Mouse (Mus musculus): Measurements from ENCODE around the gene Arhgef5.

Gene Arhgef5

DNA sequence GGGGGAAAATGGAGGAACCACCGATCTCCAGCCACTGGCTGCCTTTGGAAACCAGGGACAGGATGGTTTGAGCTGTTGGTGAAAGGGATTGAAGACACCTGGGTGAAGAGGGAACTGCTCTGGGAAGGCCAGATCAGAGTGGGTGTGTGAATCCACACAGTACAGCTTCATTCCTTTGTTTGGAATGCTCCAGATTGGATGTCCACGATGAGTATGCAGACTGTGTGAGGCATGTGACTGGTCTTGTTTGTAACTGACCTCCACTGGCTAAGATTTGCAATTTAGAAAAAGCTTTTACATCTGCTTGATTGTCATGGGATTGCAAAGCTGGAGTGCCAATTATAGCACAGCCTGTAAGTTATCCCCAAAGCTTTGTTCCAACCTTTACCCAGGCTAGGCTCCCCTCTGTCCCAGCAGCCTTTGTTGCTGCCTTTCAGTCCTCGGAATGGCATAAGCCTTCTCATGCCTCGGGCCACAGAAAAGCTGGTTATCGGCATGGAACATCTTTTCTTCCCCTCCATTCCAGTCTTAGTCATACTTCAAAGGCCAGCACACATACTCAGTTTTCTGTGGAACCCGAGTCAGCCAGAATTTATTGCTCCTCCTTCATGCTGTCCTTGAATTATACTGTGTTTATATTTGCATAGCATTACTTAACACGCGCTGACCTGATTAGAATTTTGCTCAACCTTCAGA lies 47.7 kb downstream of the Arhgef5 start:
- no peak for DNase-seq (ENCODE audit: low spot score in 2 of 2)

DNA sequence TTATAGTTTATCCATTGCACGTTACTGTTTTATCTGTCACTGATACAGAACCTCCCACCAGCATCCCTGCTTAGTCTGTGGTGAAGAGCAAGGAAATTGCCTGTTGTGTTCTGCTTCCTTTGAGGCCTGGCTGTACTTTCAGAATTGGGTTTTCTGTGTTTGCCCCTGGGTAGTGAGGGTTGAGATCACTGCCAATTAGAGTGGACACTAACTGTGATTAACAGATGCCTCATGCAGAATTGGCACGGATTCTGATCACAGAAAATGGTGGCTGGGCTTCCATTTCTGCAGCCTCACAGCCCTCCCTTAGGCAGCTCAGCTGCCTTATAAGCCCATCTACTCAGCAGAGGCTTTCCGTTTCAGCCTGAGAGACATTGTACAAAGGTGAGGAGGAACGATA lies 68.1 kb downstream of the Arhgef5 start:
- DNase-seq (ENCODE audit: low spot score in 2 of 2), result no peak

DNA sequence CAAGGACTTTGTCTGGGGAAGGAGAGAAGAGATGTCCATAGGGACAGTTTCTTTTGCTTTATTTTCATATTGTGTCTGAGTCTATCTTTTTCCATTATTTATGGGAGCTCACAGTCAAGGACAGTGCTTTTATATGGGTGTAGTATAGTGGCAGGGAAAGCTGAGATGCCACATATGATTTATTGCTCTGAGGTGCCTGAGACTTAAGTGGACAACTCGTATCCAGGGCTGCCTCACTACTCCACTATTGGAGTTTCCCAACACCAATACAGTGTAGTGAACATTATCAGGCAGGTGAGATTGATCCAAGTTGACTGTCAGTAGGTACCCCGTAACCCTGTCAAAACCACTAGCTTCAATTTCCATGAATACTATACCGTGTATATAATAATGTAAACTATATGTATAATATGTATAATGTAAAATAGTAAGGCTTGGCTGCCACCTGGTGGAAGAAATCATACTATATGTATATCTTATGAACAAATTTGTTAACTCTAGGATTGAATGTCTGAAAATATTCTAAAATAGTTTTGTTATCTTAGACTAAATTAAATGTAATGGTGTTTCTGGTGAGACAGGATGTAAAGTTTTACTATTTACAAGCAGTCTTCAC lies 70.3 kb downstream of the Arhgef5 start:
- DNase-seq (ENCODE audit: low spot score in 2 of 2), result peak in 1 of 2 experiments; percentile 19

DNA sequence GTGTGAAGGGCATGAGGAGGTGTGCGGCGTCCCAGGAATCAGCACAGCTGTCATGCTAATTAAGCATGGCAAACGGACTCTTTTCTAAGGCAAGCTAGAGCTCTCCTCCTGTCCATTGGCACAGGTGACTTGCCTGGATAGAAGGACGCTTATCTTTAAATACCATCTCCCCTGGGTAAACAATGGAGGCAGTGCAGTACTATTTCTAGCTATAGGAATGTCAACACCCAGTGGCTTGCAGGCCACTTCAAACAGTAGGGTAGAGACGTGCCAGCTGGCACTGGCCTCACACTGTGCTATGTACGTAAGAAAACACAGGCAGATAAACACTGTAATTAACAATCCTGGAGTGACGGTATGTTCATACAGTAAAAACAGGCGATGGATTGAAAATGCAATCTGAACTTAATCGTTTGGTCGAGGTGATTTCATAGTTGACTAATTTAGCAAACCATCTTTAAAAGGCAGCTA lies 72.1 kb downstream of the Arhgef5 start:
- DNase-seq (ENCODE audit: low spot score in 2 of 2), result no peak

DNA sequence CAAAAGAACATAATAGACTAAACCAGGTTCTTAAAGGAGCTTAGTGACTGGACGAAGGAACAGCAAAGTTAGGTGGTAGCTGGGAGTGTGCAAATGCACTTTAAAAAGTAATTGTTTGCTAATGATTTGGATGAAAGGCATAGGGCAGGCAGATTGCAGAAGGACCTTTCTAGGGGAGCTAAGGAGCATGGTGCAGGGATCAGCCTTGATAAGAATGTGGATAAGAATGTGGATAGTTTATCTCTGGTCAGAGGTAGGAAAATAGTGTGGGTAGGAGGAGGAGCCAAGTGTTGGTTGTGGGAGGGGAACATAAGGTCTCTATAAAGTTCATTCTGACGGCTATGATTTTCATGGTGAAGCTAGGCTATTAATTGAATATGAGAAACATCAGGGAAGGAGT lies 73.4 kb downstream of the Arhgef5 start:
- DNase-seq (ENCODE audit: low spot score in 2 of 2), result no peak

Measured in frontal cortex, postnatal 36 days (tissue).